Mouse (Mus musculus): ENCODE measurements around the gene Zmym5. TPM values are rescaled to one million over a fixed set of nuclear protein-coding genes. Genes with fewer than 3 reads are reported as not detected.
"Not testable (repeated sequence)": the region's sequence is repeated elsewhere in the genome, so short reads cannot be mapped to it uniquely, and the experiment has no call there.

Gene Zmym5
- 32.4 and 33.2 TPM in 2 replicates for polyA plus RNA-seq (2016; fragmentation: Nextera tagmentation; extraction: Ambion mirVana)

DNA sequence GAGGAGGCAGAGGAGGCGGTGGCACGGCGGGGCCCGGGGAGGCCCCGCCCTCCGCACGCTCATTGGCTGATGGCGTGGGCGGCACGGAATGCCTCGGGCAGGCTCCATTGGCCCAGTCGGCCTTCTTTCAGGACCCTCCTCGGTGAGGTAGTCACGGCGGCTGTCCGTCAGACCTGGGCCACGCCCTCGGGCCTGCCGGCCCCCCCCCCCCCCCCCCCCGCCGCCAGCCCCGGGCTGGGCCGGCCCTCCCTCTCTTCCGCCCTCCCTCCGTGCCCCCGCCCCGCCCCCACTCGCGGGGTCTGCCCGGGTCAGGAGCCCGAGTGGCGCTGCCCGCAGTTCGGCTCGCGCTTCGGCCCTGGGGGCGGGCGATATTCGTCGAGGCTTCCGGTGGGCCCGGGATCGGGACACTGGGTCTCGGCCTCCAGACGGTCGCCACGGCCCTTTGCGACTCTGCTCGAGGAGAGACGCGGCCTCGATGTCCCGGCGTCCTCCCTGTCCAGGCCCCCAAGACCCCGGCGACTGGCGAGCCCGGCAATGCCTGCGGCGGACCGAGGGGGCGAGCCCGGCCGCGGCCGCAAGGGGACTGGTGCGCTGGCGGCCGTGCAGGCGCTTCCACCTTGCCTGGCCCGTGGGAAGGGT, at the start of gene Zmym5:
Zmym5 (minus strand) TSS at position 16 of the 639 bp plus-strand sequence.
- peak within 1 kb of the TSS; percentile 62 for H3K4me2 ChIP-seq
- H3K4me3 ChIP-seq (replicated peaks) = peak within 1 kb of the TSS; percentile 77
- H3K9me3 ChIP-seq; H3K27me3 ChIP-seq; H3K36me3 ChIP-seq (replicated peaks): not testable (repeated sequence)
- peak; percentile 98 for ATAC-seq (ENCODE audit: low FRiP score)
- H3K4me1 ChIP-seq = peaks cover 11% of the 10 kb centered on the region
- 1% methylated on average over 34 of the region's 72 CpGs for WGBS
- H3K27ac ChIP-seq = peak within 1 kb of the TSS; percentile 95
- H3K9ac ChIP-seq = peak within 1 kb of the TSS; percentile 85

DNA sequence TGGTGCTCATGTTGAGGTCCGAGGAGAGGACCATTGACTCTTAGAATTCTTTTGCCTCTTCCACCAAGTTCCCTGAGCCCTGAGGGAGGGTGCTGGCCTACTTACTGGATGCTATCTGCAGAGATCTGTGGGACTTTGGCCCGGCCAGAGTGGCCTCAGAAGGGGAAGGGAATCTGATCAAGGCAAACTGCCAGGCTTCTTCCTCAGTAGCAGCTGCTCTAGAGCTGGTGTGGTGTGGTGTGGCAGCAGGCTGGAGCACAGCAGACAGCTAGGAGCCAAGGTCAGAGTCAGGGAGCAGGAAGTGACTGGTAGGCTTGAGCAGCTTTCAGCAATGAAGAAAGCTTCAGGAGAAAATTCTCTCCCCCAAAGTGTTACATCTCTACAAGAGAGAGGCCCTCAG, 38.2 kb upstream of the Zmym5 start:
- H3K4me1 ChIP-seq = peaks cover 3% of the 10 kb centered on the region
- H3K9ac ChIP-seq = no peak overlapping the region
- H3K36me3 ChIP-seq (replicated peaks) = no peaks in the 10 kb centered on the region
- no peak for ATAC-seq (ENCODE audit: low FRiP score)
- H3K4me2 ChIP-seq = no peak overlapping the region
- H3K4me3 ChIP-seq (replicated peaks) = no peak overlapping the region
- H3K27me3 ChIP-seq = no peaks in the 10 kb centered on the region
- H3K9me3 ChIP-seq = peaks cover 11% of the 10 kb centered on the region; the same call in 1 of the 2 replicates
- 80% methylated on average over 2 of the region's 2 CpGs for WGBS
- no peak overlapping the region for H3K27ac ChIP-seq

DNA sequence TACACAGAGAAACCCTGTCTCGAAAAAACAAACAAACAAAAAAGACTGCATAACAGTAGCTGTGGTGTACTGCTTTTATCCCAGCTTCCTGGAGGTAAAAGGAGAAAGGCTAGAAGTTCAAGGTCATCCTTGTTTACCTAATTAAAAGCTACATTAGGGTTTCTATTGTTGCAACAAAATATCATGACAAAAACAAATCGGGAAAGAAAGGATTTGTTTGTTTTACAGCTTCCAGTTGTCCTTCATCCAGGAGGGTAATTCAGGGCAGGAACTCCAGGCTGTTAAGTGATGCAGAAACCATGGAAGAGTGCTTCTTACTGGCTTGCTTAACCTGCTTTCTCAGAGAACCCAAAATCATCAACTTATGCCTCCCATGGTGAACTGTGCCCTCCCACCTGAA, 36.8 kb upstream of the Zmym5 start:
- ATAC-seq (ENCODE audit: low FRiP score) = no peak
- peaks cover 4% of the 10 kb centered on the region; the same call in 1 of the 2 replicates for H3K9me3 ChIP-seq
- H3K4me2 ChIP-seq = no peak overlapping the region
- 68% methylated on average over 2 of the region's 2 CpGs for WGBS
- H3K27ac ChIP-seq = no peak overlapping the region
- H3K36me3 ChIP-seq (replicated peaks) = no peaks in the 10 kb centered on the region
- H3K9ac ChIP-seq = no peak overlapping the region
- H3K27me3 ChIP-seq = no peaks in the 10 kb centered on the region
- H3K4me1 ChIP-seq = peaks cover 6% of the 10 kb centered on the region
- H3K4me3 ChIP-seq (replicated peaks) = no peak overlapping the region

DNA sequence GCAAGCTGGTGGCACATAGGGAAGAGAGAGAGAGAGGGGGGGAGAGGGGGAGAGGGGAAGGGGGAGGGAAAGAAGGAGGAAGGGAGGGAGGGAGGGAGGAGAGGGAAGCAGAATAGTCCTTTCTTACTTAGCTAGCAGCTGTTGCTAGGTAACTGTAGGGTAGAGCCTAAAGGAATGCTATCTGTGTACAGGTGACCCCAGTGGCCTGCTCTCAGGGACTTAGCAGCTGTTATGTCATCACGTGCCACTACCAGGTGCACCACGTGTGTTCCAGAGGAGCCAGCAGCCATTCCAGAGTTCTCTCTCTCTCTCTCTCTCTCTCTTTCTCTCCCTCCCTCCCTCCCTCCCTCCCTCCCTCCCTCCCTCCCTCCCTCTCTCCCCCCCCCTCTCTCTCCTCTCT, 33.0 kb upstream of the Zmym5 start:
- H3K4me2 ChIP-seq = no peak overlapping the region
- H3K36me3 ChIP-seq (replicated peaks) = no peaks in the 10 kb centered on the region
- peaks cover 6% of the 10 kb centered on the region for H3K4me1 ChIP-seq
- no peak overlapping the region for H3K27ac ChIP-seq
- H3K9me3 ChIP-seq = no peaks in the 10 kb centered on the region
- 25% methylated on average over 2 of the region's 2 CpGs for WGBS
- no peaks in the 10 kb centered on the region for H3K27me3 ChIP-seq
- H3K9ac ChIP-seq = no peak overlapping the region
- no peak overlapping the region for H3K4me3 ChIP-seq (replicated peaks)
- peak; percentile 65; the same call in 1 of the 2 replicates for ATAC-seq (ENCODE audit: low FRiP score)

GRCm38 (mm10) chr14:56844033-56844432, 32.5 kb upstream of the Zmym5 start:
- no peak for ATAC-seq (ENCODE audit: low FRiP score)
- H3K27ac ChIP-seq = no peak overlapping the region
- WGBS = 74% methylated on average over 4 of the region's 4 CpGs

DNA sequence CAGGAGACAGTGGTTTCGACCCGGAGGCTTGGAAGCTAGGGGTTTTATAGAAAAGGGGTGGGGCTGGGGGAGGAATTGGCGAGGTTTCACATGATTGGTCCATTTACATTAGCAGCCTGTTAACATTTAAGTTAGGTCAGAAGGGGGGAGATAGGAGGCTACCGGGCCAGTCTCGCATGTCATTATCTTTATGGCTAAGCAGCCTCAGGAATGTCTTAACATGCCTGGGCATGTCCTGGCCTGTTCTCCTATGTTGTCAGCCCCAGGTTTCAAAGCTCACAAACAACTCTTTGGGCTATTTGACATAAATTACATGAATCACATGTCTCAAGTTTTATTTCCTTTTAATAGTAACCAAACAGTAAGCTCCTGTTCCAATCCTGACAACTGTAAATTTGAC, 23.1 kb upstream of the Zmym5 start:
- not testable (repeated sequence) for H3K27ac ChIP-seq; H3K9me3 ChIP-seq; H3K4me2 ChIP-seq; H3K27me3 ChIP-seq; H3K36me3 ChIP-seq (replicated peaks); ATAC-seq (ENCODE audit: low FRiP score); H3K4me1 ChIP-seq; H3K4me3 ChIP-seq (replicated peaks); H3K9ac ChIP-seq
- 84% methylated on average over 5 of the region's 5 CpGs for WGBS

More at GRCm38 (mm10) chr14:56844033-56844432, 32.5 kb upstream of the Zmym5 start:
- Histone ChIP-seq H3K36me3 (replicated peaks) (no peaks in the 10 kb centered on the region), H3K4me3 (replicated peaks) (no peak overlapping the region), H3K9ac (no peak overlapping the region), H3K4me2 (no peak overlapping the region), H3K4me1 (peaks cover 6% of the 10 kb centered on the region), H3K27me3 (no peaks in the 10 kb centered on the region), H3K9me3 (no peaks in the 10 kb centered on the region)

GRCm38 (mm10) chr14:56833211-56833610, 21.7 kb upstream of the Zmym5 start:
- H3K4me2 ChIP-seq; H3K9ac ChIP-seq; H3K4me3 ChIP-seq (replicated peaks); H3K27ac ChIP-seq; H3K36me3 ChIP-seq (replicated peaks); H3K4me1 ChIP-seq; ATAC-seq (ENCODE audit: low FRiP score); H3K27me3 ChIP-seq; H3K9me3 ChIP-seq: not testable (repeated sequence)
- 78% methylated on average over 10 of the region's 10 CpGs for WGBS

- ATAC-seq (ENCODE audit: low FRiP score) = no peak
- Histone ChIP-seq H3K4me3 (replicated peaks) (no peak overlapping the region), H3K27me3 (no peaks in the 10 kb centered on the region), H3K9ac (no peak overlapping the region), H3K27ac (no peak overlapping the region), H3K36me3 (replicated peaks) (no peaks in the 10 kb centered on the region), H3K4me1 (no peaks in the 10 kb centered on the region), H3K4me2 (no peak overlapping the region), H3K9me3 (no peaks in the 10 kb centered on the region)
- WGBS = 65% methylated on average over 1 of the region's 1 CpGs
Measured at GRCm38 (mm10) chr14:56832563-56833113, 21.1 kb upstream of the Zmym5 start.

- Histone ChIP-seq H3K4me3 (replicated peaks) (no peak overlapping the region), H3K27ac (no peak overlapping the region), H3K36me3 (replicated peaks) (no peaks in the 10 kb centered on the region), H3K27me3 (no peaks in the 10 kb centered on the region), H3K4me1 (no peaks in the 10 kb centered on the region), H3K9ac (no peak overlapping the region), H3K9me3 (no peaks in the 10 kb centered on the region), H3K4me2 (no peak overlapping the region)
- ATAC-seq (ENCODE audit: low FRiP score) = no peak
- WGBS = 88% methylated on average over 3 of the region's 3 CpGs
Measured at GRCm38 (mm10) chr14:56832147-56832546, 20.6 kb upstream of the Zmym5 start.

DNA sequence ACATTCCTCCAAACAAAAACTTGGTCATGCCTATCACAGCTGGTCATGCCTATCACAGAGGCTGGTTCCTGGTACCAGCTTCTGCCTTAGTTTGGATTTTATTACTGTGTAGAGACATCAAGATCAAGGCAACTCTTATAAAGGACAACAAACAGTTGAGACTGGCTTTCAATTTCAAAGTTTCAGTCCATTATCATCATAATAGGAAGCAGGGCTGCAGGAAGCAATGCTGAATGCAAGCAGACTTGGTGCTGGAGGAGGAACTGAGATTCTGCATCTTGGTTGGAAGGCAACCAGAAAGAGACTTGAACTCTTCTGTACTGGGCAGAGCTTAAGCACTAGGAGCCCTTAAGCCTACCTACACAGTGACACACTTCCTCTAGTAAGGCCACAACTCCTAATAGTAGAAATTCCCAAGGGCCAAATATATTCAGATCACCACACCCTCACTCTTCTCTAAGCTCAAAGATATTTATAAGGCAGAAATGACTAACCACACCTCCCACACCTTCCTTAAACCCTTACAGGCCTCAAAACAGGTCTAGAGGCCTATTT, 19.1 kb upstream of the Zmym5 start:
- Histone ChIP-seq H3K9me3 (no peaks in the 10 kb centered on the region), H3K4me1 (no peaks in the 10 kb centered on the region), H3K9ac (no peak overlapping the region), H3K27me3 (no peaks in the 10 kb centered on the region), H3K4me2 (no peak overlapping the region), H3K27ac (no peak overlapping the region), H3K36me3 (replicated peaks) (no peaks in the 10 kb centered on the region), H3K4me3 (replicated peaks) (no peak overlapping the region)
- ATAC-seq (ENCODE audit: low FRiP score) = no peak

DNA sequence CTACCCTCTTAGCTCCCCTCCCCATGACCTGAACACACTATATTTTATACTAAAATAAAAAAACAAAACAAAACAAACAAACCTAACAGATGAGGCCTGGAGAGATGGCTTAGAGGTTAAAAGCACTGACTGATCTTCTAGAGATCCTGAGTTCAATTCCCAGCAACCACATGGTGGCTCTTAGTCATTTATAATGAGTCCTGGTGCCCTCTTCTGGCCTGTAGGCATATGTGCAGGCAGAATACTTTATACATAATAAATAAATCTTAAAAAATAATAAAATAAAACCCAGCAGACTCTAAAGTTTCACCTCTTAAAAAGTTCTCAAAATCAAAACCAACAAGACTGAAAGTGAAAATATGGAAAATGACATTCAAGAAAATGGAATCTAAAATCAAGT, 13.0 kb upstream of the Zmym5 start:
- Histone ChIP-seq H3K9ac (no peak overlapping the region), H3K27ac (no peak overlapping the region), H3K36me3 (replicated peaks) (no peaks in the 10 kb centered on the region), H3K4me1 (no peaks in the 10 kb centered on the region), H3K9me3 (no peaks in the 10 kb centered on the region), H3K27me3 (no peaks in the 10 kb centered on the region), H3K4me2 (no peak overlapping the region), H3K4me3 (replicated peaks) (no peak overlapping the region)
- no peak for ATAC-seq (ENCODE audit: low FRiP score)

DNA sequence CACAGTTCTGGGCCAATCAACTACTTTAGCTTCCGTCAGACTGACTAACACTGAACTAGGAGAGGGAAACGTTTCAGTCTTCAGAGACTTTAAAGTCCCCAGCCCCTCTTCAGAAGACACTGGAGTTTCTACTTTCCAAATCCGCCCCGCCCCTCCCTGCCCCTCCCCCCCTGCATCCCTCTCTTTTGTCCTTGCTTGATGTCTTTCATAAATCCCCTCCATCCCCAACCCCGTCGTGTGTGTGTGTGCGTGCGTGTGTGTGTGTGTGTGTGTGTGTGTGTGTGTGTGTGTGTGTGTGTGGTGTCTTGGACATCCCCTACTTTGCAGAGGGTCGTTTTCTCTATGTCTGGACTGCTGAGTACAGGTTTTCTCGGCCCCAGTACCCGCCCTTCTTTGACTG, 6.1 kb upstream of the Zmym5 start:
- H3K27me3 ChIP-seq = no peaks in the 10 kb centered on the region
- H3K9ac ChIP-seq = no peak overlapping the region
- 6% methylated on average over 11 of the region's 11 CpGs for WGBS
- H3K9me3 ChIP-seq = no peaks in the 10 kb centered on the region
- peak overlapping the region; percentile 37 for H3K4me2 ChIP-seq
- no peak for ATAC-seq (ENCODE audit: low FRiP score)
- no peaks in the 10 kb centered on the region for H3K36me3 ChIP-seq (replicated peaks)
- H3K27ac ChIP-seq = no peak overlapping the region
- H3K4me1 ChIP-seq = peaks cover 12% of the 10 kb centered on the region
- no peak overlapping the region for H3K4me3 ChIP-seq (replicated peaks)

DNA sequence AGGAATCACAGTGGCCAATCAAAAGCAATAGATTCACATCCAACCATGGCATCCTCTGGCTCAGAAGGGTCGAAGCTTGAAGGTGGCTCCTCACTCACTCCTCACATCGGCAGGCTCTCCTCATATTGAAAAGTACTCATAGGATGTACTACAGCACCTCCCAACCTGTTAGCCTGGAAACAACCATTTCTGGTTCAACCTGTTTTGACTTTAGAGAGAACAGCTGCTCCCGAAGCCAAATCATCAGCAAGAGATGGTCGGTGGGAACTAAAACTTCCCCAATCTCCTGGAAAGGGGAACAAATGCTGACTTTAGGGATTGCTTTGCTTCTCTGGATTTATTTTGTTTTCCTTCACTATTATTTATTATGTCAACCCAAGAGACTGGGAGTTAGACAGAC, 5.6 kb upstream of the Zmym5 start:
- H3K4me1 ChIP-seq = peaks cover 12% of the 10 kb centered on the region
- no peak overlapping the region for H3K9ac ChIP-seq
- ATAC-seq (ENCODE audit: low FRiP score) = no peak
- no peaks in the 10 kb centered on the region for H3K9me3 ChIP-seq
- WGBS = 84% methylated on average over 4 of the region's 4 CpGs
- no peaks in the 10 kb centered on the region for H3K36me3 ChIP-seq (replicated peaks)
- no peak overlapping the region for H3K27ac ChIP-seq
- no peaks in the 10 kb centered on the region for H3K27me3 ChIP-seq
- H3K4me3 ChIP-seq (replicated peaks) = no peak overlapping the region
- no peak overlapping the region for H3K4me2 ChIP-seq

All from forebrain, embryonic 12.5 days (tissue).